Mouse (Mus musculus): ENCODE results near the gene Plekhg3.

Gene Plekhg3

DNA sequence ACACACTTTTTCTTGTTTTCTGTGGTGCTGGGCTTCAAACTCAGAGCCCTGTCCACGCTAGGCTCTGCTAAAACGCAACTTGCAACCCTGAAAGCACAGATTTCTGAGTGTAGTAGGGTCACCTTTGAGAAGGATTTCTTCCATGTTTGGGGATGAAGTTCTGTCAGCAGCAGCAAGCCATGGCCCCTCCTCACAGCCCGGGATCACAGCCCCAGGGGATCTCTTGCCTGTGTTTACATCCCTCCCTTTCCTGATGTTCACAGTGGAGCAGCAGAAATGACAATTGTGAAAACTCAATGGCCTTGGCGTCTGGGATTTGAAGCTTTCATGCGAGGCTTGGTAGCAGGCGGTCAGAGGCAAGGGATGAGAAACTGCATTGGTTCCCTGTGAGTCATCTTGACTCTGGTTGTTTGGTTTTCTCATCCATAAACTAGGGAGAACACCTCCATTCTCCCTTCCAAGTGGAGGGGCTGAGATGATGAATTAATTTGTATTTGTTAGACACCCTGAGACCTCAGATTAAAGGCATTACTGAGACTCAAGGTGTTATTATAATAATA, at the start of gene Plekhg3:
Gene Plekhg3 (plus strand): TSS at position 312 of the 560 bp plus-strand sequence.
- DNase-seq, result no peak

DNA sequence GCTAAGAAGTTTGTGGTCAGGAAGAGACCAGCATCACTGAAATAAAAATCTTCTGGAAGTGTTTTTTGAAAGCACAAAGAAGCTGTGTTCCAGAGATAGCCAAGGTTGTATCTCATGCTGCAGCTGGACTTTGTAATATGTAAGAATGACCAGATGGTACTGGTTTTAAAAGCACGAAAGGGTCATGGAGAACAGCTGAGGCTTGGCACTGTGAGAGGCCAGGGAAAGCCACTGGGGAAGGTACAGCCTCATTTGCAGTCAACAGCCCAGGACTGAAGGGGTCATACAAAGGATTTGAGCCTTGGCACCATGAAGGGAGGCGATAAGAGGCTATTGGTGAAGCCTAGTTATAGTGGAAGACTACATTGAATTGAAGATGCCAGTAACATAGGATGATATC, 48.2 kb upstream of the Plekhg3 start:
- DNase-seq, result no peak

DNA sequence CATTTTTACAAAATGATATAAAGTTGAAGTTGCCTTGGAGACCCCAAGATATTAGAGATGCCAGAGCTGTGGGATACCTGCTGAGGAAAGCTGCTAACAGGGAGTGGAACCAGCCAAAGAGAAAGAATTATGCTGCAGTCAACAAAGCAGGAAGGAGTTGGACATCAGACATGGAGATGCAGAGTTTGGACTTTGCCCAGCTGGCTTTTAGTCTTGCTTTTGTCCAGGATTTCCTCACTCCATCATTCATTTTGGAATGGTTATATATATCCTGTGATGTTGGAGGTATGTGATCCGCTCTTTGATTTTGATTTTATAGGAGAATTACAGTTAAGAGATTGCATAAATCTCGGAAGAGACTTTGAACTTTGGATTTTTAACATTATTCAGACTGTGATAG, 47.7 kb upstream of the Plekhg3 start:
- DNase-seq, result no peak

DNA sequence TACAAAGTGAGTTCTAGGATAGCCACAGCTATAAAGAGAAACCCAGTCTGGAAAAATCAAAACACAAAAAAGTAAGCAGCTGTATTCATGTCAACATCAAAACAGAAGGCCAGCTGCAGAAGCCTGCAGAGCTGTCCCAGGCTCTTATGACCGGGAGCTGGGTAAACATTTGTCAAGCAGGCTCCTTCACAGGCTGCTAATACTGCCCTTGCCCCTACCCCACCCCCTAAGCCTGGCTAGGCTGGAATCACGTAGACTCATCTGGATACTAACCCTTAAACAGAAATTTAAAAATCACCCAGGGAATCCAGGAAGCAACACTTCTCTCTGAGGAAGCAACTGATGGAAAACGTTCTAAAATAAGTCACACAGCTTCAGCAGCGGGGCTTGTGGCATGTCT, 45.8 kb upstream of the Plekhg3 start:
- no peak for DNase-seq

DNA sequence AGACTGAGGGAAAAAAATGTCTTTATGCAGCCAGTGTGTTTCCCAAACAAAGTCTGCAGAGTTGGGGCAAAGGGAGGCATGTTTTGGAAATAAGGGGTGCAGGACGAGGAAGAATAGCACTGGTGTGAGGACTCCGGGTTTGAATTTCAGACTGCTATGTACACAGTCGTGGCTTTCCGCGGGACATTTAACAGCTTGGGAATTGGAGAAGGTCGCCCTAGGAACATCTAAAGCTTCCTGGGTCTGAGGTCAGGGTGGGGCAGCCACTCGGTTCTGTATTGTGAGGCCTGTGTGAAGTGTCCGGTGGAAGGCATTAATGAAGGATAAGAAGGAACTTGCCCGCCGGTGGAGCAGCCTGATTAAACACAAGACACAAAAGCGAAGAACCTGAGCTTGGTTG, 45.3 kb upstream of the Plekhg3 start:
- DNase-seq, result no peak

DNA sequence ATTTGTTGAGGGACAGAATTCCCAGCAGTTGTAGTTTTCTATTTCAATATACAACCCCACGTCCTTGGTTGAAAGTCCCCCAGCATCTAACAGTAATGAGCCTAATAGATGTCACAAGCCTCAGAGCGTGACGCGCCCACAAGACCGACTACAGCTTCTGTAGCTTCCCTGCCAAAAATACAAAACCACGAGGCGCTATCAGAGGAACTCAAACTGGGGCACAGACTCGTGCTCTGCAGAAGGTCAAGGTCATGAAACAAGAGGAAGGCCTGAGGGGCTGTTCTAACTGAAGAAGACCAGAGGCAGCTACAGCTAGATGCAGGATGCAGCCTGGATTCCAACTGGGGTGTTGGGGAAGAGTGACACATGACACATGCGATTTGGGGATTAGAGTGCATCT, 43.7 kb upstream of the Plekhg3 start:
- DNase-seq, result no peak

DNA sequence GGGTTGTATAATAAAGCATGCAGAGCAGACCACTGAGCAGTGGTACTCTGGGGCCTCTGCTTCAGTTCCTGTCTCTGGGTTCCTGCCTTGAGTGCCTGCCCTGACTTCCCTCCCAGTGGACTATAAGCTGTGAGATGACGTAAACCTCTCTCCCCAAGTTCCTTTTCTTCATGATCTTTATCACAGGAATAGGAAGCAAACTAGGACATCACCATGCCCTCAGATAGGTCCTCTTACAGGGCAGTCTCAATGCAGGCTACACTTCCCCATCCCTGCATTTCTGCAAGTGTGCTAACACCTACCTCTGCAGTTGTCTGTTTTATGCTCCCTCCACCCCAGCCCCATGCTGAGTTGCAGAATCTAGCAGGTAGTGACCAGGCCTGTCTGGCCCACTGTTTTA, 39.9 kb upstream of the Plekhg3 start:
- DNase-seq, result no peak

DNA sequence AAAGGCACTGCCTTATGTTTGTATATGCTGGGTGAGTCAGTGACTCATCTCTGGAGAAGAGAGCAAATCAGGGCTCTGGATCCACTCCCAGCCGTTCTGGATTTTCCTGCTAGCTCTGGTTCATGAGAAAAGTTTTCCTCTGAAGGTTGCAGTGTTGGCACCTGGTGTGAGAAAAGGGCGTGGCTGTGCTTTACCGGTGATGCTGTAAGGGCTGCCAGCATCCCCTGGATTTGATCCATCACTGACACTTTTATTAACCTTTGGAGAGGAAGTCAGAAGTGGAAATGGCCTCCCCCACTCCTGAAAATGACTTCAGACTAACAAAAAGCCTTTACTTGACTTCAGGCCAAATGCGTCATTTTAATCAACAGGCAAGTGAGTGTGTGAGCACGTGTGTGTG, 37.2 kb upstream of the Plekhg3 start:
- no peak for DNase-seq

DNA sequence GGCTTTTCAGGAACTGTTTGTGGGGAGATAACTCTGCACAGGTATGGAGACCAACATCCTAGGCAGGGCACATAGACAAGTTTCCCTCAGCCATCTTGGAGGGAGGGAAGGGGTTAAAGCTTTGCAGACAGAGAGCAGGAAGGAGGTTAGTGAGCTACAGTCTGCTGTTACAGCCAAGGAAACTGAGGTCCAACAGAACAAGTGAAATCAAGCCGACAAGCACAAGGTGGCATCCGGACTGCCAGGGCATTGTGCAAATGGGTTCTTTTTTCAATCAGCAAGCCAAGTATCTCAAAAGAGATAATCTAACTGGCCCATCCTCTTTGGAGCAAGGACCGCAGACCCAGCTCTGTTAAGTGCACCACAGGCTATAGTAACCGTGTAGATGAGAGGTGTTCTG, 35.3 kb upstream of the Plekhg3 start:
- DNase-seq, result no peak

DNA sequence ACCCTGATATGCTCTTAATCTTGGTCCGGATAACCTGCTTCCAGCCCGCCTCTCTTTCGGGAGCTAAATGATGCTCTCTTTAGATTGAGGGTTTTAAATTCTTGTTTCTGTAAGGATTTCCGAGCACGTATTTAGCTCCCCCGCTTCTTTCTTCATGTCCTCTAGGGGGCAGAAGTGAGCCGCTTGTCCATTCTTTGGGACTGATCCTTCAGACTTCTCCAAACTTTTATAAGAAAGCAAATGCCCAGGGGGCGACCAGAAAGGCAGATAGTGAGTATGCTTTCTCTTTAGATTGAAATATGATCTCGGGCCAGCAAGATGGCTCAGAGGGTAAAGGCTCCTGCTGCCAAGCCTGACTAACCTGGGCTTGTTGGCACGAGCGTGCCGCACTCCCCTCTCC, 34.4 kb upstream of the Plekhg3 start:
- peak; percentile 61 for DNase-seq

DNA sequence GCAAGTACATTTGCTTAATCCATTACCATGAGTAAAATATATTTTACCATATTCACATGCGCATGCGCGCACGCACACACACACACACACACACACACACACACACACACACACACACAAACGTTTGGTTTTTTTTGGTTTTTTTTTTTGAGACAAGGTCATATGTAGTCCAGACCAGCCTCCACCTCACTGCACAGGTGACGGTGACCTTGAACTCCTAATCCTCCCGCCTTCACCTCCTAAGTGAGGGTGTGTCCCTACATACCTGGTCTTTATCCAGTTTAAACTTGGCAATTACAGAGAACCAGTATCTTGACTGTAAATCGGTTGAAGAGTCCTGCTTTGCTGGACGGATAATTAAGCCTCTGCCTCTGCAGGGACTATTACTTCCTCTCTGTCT, 31.4 kb upstream of the Plekhg3 start:
- DNase-seq, result no peak

DNA sequence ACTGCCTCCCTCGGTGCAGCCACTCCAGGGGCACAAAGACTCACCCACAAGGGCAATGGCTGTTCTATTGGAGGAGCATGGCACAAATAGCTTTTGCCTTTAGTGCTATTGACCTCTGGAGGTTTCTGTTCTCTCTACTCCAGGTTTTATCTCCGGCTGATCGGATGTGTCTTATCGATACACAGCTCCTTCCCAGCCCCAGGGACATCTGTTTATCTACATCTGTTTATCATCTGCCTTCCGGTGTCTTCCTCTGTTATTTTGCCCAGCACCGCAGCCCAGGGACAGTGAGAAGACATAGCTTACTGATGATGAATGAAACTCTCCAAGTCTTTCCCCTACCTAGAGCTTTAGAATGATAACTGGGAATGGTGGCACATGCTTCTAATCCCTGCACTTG, 30.6 kb upstream of the Plekhg3 start:
- DNase-seq, result no peak

DNA sequence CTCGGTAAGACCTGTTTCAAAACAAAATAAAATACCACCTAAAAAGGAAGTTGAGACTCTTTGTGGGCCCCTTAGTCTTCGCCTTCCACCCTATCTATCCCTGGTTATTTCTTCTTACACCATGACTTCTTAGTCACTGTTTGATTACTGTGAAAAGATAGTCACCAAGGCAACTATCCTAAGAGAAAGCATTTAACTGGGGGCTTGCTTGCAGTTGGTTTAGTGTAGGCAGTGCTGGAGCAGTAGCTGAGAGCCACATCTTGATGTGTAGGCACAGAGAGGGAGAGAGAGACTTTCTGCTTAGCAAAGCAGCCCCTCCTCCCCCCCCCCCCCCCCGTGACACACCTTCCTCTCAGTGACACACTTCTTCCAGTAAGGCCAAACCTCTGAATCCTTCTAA, 29.8 kb upstream of the Plekhg3 start:
- no peak for DNase-seq

DNA sequence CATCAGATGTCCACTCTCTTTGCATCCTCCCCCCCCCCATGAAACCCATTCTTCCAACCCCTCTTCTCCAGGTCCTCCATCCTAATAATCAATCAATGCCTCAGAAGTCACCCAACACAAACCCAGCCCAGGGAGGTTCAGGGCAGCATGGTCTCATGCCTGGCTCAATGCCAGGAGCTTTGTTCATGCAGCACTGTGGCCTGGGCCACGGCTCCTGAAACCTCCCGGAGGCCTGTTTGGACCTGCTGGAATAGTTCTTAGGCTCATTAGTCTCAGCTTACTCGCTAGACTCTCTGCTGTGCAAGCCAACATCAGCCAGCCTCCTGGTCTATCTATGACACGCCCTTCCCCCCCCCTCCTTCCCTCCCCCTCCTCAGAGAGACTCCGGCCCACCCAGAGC, 27.7 kb upstream of the Plekhg3 start:
- no peak for DNase-seq

DNA sequence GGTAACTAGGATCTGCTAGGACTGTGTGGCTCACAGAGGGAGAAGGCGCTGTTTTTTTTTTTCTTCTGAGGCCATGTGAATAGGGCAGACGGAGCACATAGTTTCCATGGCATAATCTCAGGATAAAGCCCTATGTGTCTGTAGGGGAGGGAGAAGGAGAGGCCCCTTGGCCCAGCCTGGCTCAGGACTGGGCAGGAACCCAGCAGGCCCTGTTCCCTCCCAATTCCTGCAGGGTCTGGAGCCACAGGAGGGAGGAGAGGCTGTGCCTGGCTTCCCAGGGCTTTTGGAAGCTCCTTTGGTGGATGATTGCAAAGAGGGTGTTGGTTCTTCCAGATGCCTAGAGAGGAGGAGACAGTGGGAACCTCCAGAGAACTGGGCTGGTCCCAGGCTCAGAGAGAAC, 24.2 kb upstream of the Plekhg3 start:
- no peak for DNase-seq

DNA sequence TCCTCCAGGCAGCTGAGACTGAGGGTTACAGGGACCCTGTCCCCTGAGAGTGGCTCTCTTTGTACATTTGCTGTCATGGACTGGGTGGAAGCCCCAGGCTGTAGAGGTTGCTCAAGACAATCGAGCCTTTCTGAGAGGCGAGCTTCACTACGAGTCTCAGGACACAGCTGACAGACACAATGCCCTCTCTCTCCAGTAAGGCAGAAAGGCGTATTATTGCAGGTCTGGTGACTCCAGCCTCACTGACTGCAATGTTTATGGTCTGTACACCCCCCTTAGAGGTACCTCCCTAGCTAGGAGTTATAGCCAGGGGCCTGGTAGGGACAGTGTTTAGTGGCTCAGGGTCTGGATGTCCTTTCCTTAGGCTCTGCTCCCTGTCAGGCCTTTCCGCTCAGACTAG, 22.9 kb upstream of the Plekhg3 start:
- DNase-seq, result no peak

DNA sequence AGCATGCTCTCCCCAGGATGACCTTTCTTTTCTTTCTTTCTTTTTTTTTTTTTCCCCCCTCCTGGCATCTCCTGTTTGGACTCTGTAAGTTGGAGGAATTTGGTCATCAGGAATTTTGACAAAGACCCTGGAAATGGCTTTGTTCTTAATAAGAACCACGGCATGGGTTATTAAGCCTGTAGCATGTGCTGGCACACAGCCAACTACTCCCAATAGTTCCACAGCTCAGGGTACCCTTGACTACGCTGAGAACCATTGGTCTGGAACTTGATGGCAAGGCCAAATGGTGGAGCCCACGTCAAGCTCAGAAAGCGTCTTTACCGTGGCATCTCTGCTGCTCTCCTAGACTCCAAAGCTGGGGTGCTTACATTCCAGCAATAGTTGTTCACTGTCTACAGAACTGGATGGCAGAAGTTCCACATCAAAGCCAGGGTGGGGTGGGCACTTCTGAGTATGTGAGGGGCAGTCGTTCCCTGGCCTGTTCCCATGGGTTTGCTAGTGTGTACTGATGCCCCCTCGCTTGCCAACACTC, 21.7 kb upstream of the Plekhg3 start:
- no peak for DNase-seq

DNA sequence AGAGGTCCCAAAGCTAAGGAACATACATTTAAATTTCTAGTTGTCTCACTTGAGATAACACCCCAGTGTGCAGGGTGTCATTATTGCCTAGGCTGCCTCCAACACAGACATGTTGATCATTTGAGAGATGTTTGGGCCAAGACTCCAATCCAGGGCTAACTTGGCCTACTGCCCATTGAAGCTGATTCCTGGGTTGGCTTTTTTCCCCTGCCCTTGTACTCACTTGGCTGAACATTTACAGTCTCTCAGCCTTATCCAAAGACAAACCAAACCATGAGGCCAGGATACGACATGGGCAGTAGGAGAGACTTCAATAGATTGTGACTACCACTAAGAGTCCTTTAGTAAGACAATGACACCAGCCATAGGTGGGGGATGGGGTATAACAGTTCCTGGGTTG, 18.0 kb upstream of the Plekhg3 start:
- peak; percentile 65 for DNase-seq

DNA sequence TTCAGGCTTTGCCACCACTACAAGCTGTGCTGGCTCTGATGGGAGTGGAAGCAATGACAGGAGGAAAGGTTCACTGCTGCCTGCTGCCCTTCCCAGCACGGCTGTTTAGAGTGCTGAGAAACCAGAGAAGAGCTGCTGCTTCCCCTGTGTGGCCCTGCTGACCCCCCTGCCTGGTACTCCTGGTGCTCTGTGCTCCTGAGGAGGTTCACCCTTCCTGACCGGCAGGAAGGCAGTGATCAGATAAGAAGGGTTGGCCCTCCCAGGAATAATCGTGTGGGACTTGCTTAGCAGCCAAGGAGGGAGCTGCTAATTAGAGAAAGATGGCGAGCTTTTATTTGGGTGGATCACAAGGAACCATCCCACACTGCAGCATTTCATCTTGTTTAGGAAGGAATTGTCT, 15.8 kb upstream of the Plekhg3 start:
- DNase-seq, result no peak

DNA sequence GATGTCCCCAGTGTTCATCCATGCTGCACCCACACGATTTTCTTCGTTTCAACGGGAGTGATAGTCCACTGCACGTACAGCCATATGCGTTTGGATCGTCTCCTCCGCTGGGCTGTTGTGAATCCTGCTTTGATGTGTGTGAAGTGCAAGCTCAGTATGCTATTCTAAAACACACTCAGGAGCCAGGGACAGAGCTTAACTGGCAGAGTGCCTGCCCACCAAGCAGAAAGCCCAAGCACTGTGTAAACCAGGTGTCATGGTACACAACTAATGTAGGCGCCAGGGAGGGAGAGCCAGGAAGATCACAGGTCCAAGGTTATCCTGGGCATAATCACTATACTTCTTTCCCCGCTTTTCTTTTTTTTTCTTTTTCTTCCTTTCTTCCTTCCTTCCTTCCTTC, 12.7 kb upstream of the Plekhg3 start:
- no peak for DNase-seq

DNA sequence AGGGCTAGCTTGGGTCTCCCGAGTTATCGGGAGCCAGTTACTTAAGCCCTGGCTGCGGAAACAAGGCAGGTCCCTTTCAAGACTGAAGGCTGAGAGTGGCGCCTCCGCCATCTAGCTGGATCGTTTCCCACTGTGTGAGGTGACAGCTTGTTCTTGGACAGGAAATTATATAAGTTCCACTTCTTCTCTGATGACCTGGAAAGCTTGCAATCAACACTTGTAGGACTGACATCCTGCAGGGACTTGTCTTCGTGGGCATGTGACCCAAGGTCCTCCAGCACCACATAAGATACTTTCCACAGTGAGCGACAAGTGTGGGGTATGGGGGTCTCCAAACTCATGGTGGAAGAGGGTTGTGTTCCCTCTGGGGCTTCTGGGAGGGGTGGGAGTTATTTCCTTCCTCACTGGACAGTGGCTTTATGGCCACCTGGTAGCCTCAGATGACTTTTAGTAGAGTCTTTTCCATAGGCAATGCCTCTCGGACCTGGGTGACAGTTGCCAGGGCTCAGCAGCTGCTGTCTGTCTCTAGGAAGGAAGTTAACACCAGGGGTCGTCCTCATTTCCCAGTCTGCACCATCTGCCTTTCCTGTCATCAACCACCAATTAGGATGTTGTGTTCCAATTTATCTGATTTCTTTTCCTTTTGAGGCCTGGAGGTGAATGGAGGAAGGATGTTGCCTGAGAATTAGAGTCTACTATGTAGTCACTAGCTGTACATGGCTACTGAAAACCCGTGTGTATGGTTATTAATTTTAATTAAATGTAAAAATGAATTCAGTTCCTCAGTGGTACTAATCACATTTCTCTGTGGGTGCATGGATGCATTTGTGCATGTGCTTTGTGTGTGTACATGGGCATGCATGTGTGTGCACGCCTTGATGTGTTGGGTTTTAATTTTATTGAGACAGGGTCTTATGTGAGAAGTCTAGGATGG, 11.5 kb upstream of the Plekhg3 start:
- peak; percentile 79 for DNase-seq

DNA sequence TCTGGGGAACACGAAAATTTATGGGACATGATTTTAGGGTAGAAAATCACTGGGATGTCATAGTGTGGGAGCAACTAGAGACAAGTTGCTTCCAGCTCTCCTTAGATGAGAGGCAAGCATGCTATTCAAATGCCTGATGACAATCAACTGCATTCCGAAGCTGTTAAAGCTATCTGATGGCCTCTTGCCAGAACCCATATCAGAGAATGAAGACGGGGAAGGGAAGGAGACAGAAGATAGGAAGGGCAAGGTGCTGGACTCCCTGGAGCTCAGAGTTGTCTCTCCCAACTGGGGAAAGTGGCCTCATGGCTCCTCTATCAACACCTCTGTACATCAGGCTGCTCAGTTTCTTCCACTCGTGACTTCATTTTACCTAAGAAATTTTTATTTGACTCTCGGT, 7.0 kb upstream of the Plekhg3 start:
- DNase-seq, result no peak

DNA sequence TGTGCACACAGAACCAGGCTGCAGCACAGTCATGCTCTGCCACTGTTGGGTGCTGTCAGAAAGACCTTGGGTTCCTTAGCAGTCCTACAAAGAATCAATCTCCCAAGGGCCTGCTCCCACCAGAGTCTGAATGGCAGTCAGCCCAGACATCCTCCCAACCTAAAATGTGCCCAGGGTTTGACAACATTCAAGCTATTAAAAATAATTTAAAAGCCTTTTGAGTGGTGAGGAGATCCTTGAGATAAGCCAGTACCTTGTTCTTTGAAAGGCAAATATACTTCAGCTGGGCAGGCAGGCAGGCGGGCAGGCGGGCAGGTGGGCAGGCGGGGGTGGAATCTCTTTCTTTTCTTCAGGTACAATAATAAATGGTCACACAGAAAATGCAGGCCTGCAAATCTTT, 5.8 kb upstream of the Plekhg3 start:
- DNase-seq, result no peak

DNA sequence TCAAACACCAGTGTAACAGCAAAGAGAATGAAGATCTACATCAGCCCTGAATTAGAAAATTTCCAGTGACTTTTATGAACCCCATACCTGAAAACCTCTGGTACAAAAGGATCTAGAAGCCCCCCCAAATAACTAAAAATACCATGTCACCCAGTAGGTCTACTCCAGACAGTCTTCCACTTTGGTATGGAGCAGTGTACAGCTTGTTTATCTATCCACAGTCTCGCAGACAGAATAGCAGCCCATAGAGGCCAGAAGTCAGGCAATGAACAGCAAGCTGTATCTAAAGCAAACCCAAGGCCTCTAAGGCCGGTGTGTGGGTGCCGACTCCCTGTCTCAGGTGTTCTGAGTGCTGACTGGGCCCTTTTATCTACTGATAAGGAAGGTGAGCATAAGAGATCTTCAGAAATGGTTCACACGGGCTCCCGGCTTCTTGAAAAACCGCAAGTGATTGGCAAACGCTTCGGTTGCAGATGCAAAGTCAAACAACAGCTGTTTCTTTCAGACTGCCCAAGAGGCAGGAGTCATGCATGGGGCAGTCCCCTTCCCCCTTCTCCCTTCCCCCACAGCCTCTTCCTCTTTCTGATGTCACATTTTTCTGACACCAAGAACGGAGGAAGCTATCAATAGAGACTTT, 3.3 kb upstream of the Plekhg3 start:
- DNase-seq, result no peak

All from cerebellum, adult 11 months (tissue).